In genomic region chr2:75642795-75643550, GRCm38 (mm10) we compare ENCODE assay signal across 9 mouse cellular contexts. TPM values are rescaled to one million over a fixed set of nuclear protein-coding genes. Genes with fewer than 3 reads are reported as not detected.
DNase-seq lines count a peak whose midpoint lies in the region; ATAC-seq and TF ChIP-seq lines count a peak whose summit lies in the region.
"Had no signal": no experiment of that assay in that cellular context is flagged by ENCODE, and none has a peak within 500 bp of the region (broad histone marks: within the 10 kb centered on the region; RNA-seq: fewer than 3 reads in every experiment).

No protein-coding gene starts in this region.

- ATAC-seq in heart, embryonic 14.5 days (ENCODE audit: insufficient number of reproducible peaks, insufficient read depth, low FRiP score, low read depth) = no peak
- ATAC-seq in limb, embryonic 14.5 days (ENCODE audit: low FRiP score, low read depth) = peak; percentile 82

- DNase-seq in 416B (ENCODE audit: low read depth) = peak; percentile 84
- peak; percentile 73 for DNase-seq in adrenal gland, postnatal 10 days
- peak; percentile 85 for DNase-seq in limb, embryonic 14.5 days (ENCODE audit: low spot score)
- no peak for DNase-seq in layer of hippocampus, postnatal 10 days (ENCODE audit: low spot score in 2 of 2)
- DNase-seq in cerebellum, adult 11-12 months = no peak
- no peak for DNase-seq in left cerebral cortex, adult 11 months (ENCODE audit: low spot score)
- DNase-seq in testis, postnatal 10 days (ENCODE audit: low spot score) = no peak

- H3K4me2 ChIP-seq in heart, embryonic 14.5 days (ENCODE audit: low read length) = no peak overlapping the region
- no peak overlapping the region for H3K4me2 ChIP-seq in limb, embryonic 14.5 days (replicated peaks; ENCODE audit: low read depth, low read length, severe bottlenecking)
- H3K4me2 ChIP-seq: neural tube, embryonic 13.5 days had no signal

- no peak overlapping the region for H3K9ac ChIP-seq in heart, embryonic 14.5 days (ENCODE audit: low read length)
- H3K9ac ChIP-seq in limb, embryonic 14.5 days (ENCODE audit: low read depth, low read length, severe bottlenecking) = no peak overlapping the region
- H3K9ac ChIP-seq: neural tube, embryonic 13.5 days had no signal

- H3K27me3 ChIP-seq in heart, embryonic 14.5 days (ENCODE audit: control insufficient read depth, insufficient read depth, low read length) = no peaks in the 10 kb centered on the region
- no peaks in the 10 kb centered on the region for H3K27me3 ChIP-seq in limb, embryonic 14.5 days (ENCODE audit: control insufficient read depth, insufficient read depth, low read length)
- H3K27me3 ChIP-seq: neural tube, embryonic 13.5 days had no signal

- WGBS in heart, embryonic 14.5 days = 62% methylated on average over 8 of the region's 8 CpGs
- 64% methylated on average over 8 of the region's 8 CpGs for WGBS in limb, embryonic 14.5 days

- no peak overlapping the region for H3K4me3 ChIP-seq in heart, embryonic 14.5 days (ENCODE audit: control insufficient read depth in 1 of 2, insufficient read depth in 1 of 2, low read depth in 1 of 2, low read length in 2 of 2)
- H3K4me3 ChIP-seq in limb, embryonic 14.5 days (replicated peaks; ENCODE audit: low read length) = no peak overlapping the region
- H3K4me3 ChIP-seq: neural tube, embryonic 13.5 days had no signal

- H3K4me1 ChIP-seq in heart, embryonic 14.5 days (ENCODE audit: control insufficient read depth in 2 of 2, insufficient read depth in 2 of 2, low read length in 2 of 2) = peaks cover 4 to 13% of the 10 kb centered on the region in 2 experiments
- H3K4me1 ChIP-seq in limb, embryonic 14.5 days (ENCODE audit: control insufficient read depth, insufficient read depth, low read length) = peaks cover 8% of the 10 kb centered on the region
- H3K4me1 ChIP-seq: neural tube, embryonic 13.5 days had no signal

- TF ChIP-seq POLR2A in limb, embryonic 14.5 days (IDR thresholded peaks at IDR 0.05; ENCODE audit: borderline replicate concordance, extremely low read depth, insufficient read depth, insufficient read length) = no peak

- no peaks in the 10 kb centered on the region for H3K9me3 ChIP-seq in heart, embryonic 14.5 days (ENCODE audit: control insufficient read depth, low read length)
- no peaks in the 10 kb centered on the region; the same call in 1 of the 2 replicates for H3K9me3 ChIP-seq in limb, embryonic 14.5 days (ENCODE audit: control insufficient read depth, low read length)
- H3K9me3 ChIP-seq: neural tube, embryonic 13.5 days had no signal

- H3K27ac ChIP-seq in heart, embryonic 14.5 days (replicated peaks in 1 of 2; ENCODE audit: control insufficient read depth in 1 of 2, insufficient read depth in 1 of 2, low read depth in 2 of 2, low read length in 2 of 2) = peak overlapping the region; percentile 71 to 86
- peak overlapping the region; percentile 48; the same call in 1 of the 2 replicates for H3K27ac ChIP-seq in limb, embryonic 14.5 days (replicated peaks; ENCODE audit: low read depth, low read length)
- H3K27ac ChIP-seq: neural tube, embryonic 13.5 days had no signal

- no peaks in the 10 kb centered on the region for H3K36me3 ChIP-seq in heart, embryonic 14.5 days (ENCODE audit: control insufficient read depth, insufficient read depth, low read length)
- H3K36me3 ChIP-seq in limb, embryonic 14.5 days (ENCODE audit: control insufficient read depth, insufficient read depth, low read length) = no peaks in the 10 kb centered on the region
- H3K36me3 ChIP-seq: neural tube, embryonic 13.5 days had no signal

RNA-seq across cellular contexts. Expression of gene Hnrnpa3, which starts 16.1 kb away (rescaled TPM):
- 100 to 1,000 TPM; 358 to 456 TPM for total RNA-seq in adrenal gland, postnatal 10 days (2021)
- 121 and 134 TPM in 2 replicates for polyA plus RNA-seq in heart, embryonic 14.5 days (2014; fragmentation: Nextera tagmentation; extraction: Ambion mirVana)
- 352 and 733 TPM in 2 replicates for polyA plus RNA-seq in limb, embryonic 14.5 days (2012; rRNA removed)
- polyA plus RNA-seq in limb, embryonic 14.5 days (2014; fragmentation: Nextera tagmentation; extraction: Ambion mirVana) = 231 and 233 TPM in 2 replicates
- total RNA-seq in layer of hippocampus, postnatal 10 days (2021) = 100 to 1,000 TPM; 380 to 423 TPM

Comparison
In these comparisons a context has a peak if more than half of its experiments do, and no peak if none do; other contexts are left out.
1. DNase-seq: peak in 416B (single experiment), adrenal gland, postnatal 10 days (single experiment) and limb, embryonic 14.5 days (single experiment); none in layer of hippocampus, postnatal 10 days (0 of 2), cerebellum, adult 11-12 months (single experiment), left cerebral cortex, adult 11 months (single experiment) and testis, postnatal 10 days (single experiment).